Mouse (Mus musculus): ENCODE data around the gene Zfp691. TPM values are rescaled to one million over a fixed set of nuclear protein-coding genes. Genes with fewer than 3 reads are reported as not detected.
A peak's percentile ranks its signal among the peaks of the same experiment; 100 is the strongest.

Gene Zfp691
- total RNA-seq (2021), result 10 to 100 TPM; 15.5 to 16.9 TPM
- long read RNA-seq, experiment 1, transcript Zfp691-202 (2 exons, 1,588 nt), result major isoform, 7 of 15 reads
- long read RNA-seq, experiment 1, transcript Zfp691-204 (2 exons, 1,721 nt), result minor isoform, 5 of 15 reads
- long read RNA-seq, experiment 1, partial matches to known transcripts, result 0 of 15 reads
- long read RNA-seq, experiment 1, other reads (novel, unspliced or antisense), result 2 of 15 reads
- long read RNA-seq, experiment 2, partial matches to known transcripts, result 0 of 11 reads
- long read RNA-seq, experiment 2, other reads (novel, unspliced or antisense), result 4 of 11 reads

GRCm38 (mm10) chr4:119173851-119174453 is at the start of gene Zfp691:
TSS of gene Zfp691 (minus strand) at chr4:119174195.
- intact Hi-C loops (cut with DNase I), result no loop called here
- peak; percentile 85 to 88 for DNase-seq

GRCm38 (mm10) chr4:119223696-119224095 is 49.7 kb upstream of the Zfp691 start:
- intact Hi-C loops (cut with DNase I), result no loop called here
- no peak for DNase-seq

DNA sequence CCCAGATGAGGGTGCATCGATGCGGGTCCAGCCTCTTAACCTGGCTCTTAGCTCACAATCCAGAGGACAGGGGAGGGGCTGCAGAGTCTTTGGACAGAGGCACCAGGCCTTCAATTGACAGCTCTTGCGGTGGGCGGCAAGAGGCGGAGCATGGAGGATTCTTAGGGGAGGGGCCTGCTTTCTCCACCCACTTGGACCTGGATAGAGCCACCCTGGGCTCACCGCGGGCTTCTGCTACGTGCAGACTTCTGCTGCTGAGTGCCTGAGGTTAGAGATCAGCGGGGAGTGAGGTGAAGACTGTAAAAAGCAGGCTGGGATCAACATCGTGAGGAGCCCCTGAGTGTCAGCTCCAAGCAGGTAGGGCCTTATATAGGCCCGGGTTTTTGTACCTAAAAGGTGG is 44.2 kb upstream of the Zfp691 start, which contains the start of gene Tmem269:
Tmem269 (minus strand) TSS at position 49 of the 400 bp plus-strand sequence.
- DNase-seq, result no peak
- intact Hi-C loops (cut with DNase I), result no loop called here

- no peak for DNase-seq
- intact Hi-C loops (cut with DNase I), result no loop called here
Observed at GRCm38 (mm10) chr4:119216667-119217066, 42.7 kb upstream of the Zfp691 start.

DNA sequence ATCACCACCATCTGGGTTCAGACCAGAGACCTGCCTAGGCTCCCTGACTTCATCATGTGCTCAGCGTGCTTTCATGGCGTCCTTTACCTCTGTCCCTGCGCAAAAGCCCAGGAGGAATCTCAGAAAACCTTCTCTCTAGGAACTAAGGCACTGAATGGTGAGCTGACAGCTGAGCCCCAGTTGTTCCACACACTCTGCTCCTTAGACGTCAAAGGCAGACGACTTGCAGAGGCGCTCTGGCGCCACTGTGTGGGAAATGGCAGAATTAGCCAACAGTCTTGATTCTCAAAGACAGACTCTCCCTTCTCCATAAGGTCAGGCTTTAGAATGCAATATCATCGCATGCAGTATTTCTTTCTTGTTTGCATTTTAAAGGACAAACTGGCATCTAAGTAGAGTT is 30.7 kb upstream of the Zfp691 start:
- DNase-seq, result peak; percentile 26 to 31
- intact Hi-C loops (cut with DNase I), result loop anchor here (5.0 kb wide), 1 partner anchor 37 kb away; no protein-coding TSS in a partner anchor

DNA sequence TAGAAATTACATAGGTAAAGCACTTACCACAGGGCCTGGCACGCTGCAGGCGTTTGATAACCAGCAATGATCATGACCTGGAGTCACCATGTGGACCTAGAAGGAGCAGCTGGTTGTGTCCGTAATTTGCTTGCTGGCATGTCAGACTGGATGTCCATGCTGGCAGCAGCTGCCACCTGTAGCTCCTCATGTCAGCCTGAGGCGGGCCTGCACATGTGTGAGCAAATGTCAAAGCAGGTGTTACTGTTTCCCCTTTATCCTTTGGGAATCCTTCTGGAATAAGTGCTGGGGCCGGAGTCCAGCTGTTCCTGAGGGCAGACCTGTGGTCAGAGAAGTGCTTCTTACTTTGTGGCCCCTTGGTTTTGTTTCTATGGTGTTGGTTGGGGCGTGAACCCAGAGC is 24.1 kb upstream of the Zfp691 start:
- no peak for DNase-seq
- intact Hi-C loops (cut with DNase I), result no loop called here

GRCm38 (mm10) chr4:119195582-119196320 is 21.8 kb upstream of the Zfp691 start:
- intact Hi-C loops (cut with DNase I), result no loop called here
- DNase-seq, result no peak

DNA sequence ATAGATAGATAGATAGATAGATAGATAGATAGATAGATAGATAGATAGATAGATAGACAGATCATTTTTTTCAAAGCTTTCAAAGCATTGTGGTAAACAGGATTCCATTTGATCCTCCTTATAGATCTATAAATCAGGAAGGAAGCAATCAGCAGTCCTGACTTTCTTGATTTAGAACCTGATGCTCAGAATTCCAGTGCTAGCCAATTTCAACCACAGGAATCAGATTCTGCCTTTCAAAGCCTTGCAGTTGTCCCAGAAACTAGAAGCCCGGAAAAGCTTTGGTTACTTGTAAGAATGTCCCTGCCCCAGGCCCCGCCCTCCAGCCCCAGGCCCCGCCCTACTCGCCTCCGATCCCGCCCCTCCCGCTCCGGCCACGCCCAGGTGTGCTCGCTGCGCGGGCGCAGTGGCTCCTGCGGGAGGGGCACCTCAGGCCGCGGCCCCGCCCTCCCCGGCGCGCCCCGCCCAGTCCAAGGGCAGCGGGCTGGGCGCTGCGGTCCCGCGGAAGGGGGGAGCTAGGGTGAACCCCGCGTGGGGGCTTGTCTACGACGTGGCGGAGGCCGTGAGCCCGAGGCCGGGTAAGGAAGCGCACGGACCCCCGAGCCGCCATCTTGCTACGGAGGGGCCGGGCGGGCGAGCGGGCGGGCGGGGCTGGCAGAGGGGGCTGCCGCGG is 21.1 kb upstream of the Zfp691 start, which contains the start of gene Svbp:
Svbp (plus strand) TSS at position 398 of the 673 bp plus-strand sequence.
- peak; percentile 77 to 83 for DNase-seq
- intact Hi-C loops (cut with DNase I), result no loop called here

DNA sequence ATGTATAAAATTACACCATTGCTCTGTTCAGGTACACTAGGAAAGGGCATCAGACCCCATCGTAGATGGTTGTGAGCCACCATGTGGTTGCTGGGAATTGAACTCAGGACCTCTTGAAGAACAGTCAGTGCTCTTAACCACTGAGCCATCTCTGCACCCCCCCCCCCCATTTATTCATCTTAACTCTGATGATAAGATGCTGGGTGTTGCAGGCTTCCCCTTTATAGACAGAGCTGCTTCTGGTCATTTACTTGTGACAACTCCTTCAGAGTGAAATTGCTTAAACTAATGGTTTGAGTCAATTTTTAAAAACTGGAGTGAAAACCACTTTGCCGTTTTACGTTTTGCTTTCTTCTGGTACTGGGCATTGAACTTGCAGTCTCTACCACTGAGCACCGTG is 18.8 kb upstream of the Zfp691 start:
- no peak for DNase-seq
- intact Hi-C loops (cut with DNase I), result no loop called here

DNA sequence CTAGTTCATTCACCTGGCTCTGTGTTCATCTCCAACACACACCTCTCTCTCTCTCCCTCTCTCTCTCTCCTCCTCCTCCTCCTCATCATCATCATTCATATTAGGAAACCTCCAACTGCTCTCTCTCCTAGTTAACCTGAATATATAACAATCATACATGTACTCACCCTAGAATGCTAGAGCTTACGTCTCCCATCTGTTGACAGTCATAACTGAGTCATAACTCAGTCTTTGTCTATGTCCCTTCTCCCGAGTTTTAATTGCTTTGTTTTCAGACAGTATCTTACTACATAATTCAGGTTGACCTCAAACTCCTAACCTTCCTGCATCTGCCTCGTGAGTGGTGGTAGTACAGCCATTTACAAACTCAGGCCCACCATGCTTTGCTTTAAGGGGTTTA is 17.3 kb upstream of the Zfp691 start:
- DNase-seq, result no peak
- intact Hi-C loops (cut with DNase I), result no loop called here

DNA sequence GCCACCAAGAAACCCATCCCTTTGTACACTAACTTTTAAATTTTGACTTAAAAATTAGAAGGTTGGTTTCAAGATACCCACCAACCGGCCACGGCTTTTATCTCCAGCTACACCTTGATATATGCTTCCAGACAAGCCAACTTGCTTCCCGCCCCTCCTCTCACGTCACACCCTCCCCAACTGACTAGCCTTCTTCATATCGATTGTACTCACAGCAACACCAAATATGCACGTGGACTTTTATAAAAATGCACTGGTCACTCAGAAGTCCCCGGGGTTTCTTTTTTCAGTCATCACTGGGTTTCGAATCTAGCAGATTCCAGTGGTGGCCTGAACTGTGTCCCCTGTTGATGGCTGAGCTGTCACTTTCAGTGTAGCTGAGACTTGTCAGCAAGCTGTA is 16.6 kb upstream of the Zfp691 start:
- intact Hi-C loops (cut with DNase I), result no loop called here
- no peak for DNase-seq

DNA sequence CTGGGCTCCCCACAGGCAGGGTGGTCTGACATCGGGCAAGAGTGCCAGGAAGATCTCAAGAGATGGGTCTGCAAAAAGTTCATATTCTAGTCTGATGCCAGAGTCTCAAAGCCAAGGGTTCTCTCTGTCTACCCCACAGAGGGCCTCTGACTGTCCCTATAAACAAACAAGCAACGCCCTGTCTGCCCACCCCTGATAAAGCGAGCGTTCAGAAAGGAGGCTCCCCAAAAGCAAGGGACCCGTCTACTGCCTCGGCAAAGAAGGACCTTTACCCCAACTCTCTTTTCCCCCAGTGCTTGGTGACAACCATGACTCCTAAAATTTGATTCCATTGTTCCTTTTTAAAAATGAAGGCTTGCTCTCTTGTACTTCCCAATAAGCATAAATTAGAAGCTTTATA is 15.9 kb upstream of the Zfp691 start, which contains the start of gene Ermap:
Ermap (minus strand) TSS at position 148 of the 400 bp plus-strand sequence.
- intact Hi-C loops (cut with DNase I), result loop anchor here (10.0 kb wide), 1 partner anchor 1155 kb away; no protein-coding TSS in a partner anchor

GRCm38 (mm10) chr4:119189392-119189791 is 15.4 kb upstream of the Zfp691 start:
- DNase-seq, result no peak
- intact Hi-C loops (cut with DNase I), result loop anchor here (10.0 kb wide), 1 partner anchor 1155 kb away; no protein-coding TSS in a partner anchor

More for the DNA sequence above, 15.9 kb upstream of the Zfp691 start, which contains the start of gene Ermap:
- DNase-seq, result no peak

DNA sequence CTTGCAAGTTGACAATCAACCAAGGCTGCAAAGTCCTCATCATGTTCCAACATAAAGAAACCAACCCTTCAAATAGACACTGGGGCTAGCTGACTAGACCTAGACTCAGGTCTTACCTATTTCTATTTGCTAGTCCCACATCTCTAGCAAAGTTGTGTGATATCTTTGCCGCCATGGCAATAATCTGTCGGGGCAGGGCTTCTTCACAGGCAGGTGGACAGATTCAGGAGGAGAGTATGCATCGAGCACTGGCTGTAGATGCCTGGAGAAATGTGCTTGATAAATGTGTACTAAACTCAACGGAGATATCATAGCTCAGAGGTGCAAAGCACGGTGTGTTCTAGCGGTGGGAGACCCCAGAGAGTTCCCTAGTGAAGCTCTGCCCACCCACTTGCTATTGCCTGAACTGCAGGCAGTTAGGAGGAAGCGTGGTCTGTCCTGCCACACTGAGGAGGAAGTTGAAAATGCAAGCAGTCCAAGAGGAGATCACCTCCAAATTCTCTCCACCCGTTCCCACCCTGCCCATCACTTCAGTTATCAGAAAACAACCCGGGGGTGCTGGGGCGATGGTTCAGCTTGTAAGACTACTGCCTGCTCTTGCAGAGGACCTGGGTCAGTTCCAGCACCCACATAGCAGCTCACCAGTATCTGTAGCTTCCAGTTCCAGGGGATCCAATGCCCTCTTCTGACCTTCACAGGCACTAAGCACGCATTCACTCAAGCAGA is 14.2 kb upstream of the Zfp691 start:
- intact Hi-C loops (cut with DNase I), result loop anchor here (10.0 kb wide), 1 partner anchor 1153 kb away; no protein-coding TSS in a partner anchor
- DNase-seq, result no peak

DNA sequence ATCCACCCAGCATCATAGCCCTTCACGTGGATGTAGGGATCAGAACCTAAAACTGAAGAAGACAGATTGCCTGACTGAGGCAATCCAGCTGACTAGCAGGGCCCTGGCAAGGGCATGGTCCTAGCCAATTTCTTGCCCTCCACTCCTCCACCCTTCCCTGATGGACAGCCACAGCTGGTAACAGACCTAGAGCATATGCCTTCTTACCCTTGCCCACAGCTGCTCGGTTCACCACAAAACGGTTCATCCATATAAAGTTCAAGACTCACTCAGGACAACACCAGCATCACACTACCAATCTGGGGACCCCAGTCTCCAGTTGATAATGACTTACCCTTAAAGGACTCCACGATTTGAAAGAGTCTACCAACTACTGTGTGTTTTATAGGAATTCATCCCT is 11.8 kb upstream of the Zfp691 start:
- no peak for DNase-seq
- intact Hi-C loops (cut with DNase I), result loop anchor here (10.0 kb wide), 1 partner anchor 1151 kb away; no protein-coding TSS in a partner anchor

DNA sequence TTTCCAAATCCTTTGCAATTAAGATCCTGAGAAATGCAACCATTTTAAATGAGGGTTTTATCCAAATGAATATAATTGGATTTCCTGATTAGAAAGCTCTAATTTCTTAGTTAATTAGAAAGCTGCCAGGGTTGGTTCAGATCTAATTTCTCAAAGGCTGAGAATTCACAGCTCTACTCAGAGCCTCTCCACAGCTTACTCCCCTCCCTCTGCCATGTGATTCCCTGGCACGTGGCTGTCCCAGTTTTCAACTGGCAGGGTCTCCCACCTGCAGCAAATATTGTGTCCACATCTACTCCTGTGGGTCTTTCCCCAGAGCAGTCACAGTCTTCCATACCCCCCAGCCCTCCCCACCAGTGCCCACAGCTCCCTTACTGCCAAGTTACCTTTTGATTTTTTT is 9.5 kb upstream of the Zfp691 start:
- intact Hi-C loops (cut with DNase I), result loop anchor here (10.0 kb wide), 1 partner anchor 1149 kb away; no protein-coding TSS in a partner anchor
- DNase-seq, result no peak

DNA sequence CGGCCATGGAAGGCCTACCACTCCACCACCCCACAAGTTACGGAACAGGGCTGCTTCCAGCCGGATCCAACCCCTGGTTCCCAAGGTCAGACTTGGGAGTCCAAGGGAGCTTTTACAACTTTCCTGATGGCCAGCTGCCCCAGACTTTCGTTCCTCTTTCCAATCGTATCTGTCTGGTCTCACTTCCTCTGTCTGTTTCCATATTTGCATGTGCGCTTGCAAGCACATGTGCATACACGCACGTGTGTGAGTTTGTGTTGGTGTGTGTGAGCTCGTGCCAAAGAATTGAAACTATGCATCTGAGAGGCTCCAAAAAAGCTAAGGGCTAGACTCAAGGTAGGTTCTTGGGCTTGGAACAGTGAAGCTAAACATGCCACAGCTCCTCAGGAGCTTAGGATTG is 7.5 kb upstream of the Zfp691 start:
- DNase-seq, result no peak
- intact Hi-C loops (cut with DNase I), result loop anchor here (10.0 kb wide), 1 partner anchor 1147 kb away; no protein-coding TSS in a partner anchor

- intact Hi-C loops (cut with DNase I), result loop anchor here (10.0 kb wide), 1 partner anchor 1145 kb away; no protein-coding TSS in a partner anchor
- DNase-seq, result no peak
Observed at GRCm38 (mm10) chr4:119180133-119180707, 6.2 kb upstream of the Zfp691 start.

DNA sequence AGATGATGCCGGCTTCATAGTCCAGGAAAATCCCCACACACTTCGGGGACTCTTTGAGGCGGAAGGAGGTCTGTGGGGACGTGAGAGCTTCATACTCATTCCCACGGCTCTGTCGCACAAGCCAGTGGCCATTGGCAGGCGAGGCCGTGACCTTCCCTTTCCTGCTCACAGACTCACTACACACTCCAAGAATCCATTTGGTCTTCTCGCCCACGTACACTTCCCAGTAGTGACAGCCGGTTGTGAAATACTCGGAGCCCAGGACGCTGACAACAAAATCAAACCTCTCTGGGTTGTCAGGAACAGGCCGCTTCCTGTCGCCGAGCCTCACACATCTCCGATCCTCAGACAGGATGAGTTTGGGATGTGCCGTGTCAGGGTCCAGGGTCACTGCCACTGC is 4.3 kb upstream of the Zfp691 start:
- no peak for DNase-seq

More for the DNA sequence above, 4.3 kb upstream of the Zfp691 start:
- intact Hi-C loops (cut with DNase I), result no loop called here
